18 mouse cellular contexts compared by ENCODE assay signal in genomic region chr8:116139934-116140333, GRCm38 (mm10).
A peak's percentile ranks its signal among the peaks of the same experiment; 100 is the strongest.
DNase-seq lines count a peak whose midpoint lies in the region; ATAC-seq lines count a peak whose summit lies in the region.
"Had no signal": no experiment of that assay in that cellular context is flagged by ENCODE, and none has a peak within 500 bp of the region (broad histone marks: within the 10 kb centered on the region; RNA-seq: fewer than 3 reads in every experiment).

No protein-coding gene starts in this region.

- ATAC-seq in granulocyte monocyte progenitor cell, adult 5-6 weeks (replicated peaks; ENCODE audit: poor library complexity, severe bottlenecking), result peak; percentile 58
- peak; percentile 51 for ATAC-seq in megakaryocyte, adult 5-6 weeks (ENCODE audit: poor library complexity, severe bottlenecking)
- ATAC-seq in midbrain, embryonic 15.5 days (replicated peaks), result no peak
- ATAC-seq: activated CD4-positive, CD25-positive, alpha-beta regulatory T cell, adult 4 months; CD4-positive, CD25-positive, alpha-beta regulatory T cell, adult 4 months; Patski had no signal

- no peak overlapping the region for H3K9ac ChIP-seq in midbrain, embryonic 15.5 days

- no peaks in the 10 kb centered on the region for H3K36me3 ChIP-seq in midbrain, embryonic 15.5 days (replicated peaks)
- H3K36me3 ChIP-seq: G1E had no signal

- no peak overlapping the region for H3K4me3 ChIP-seq in midbrain, embryonic 15.5 days

- H3K4me2 ChIP-seq in midbrain, embryonic 15.5 days, result no peak overlapping the region

- 90% methylated on average over 1 of the region's 1 CpGs for WGBS in midbrain, embryonic 15.5 days

- H3K4me1 ChIP-seq in midbrain, embryonic 15.5 days, result peaks cover 9% of the 10 kb centered on the region

- no peaks in the 10 kb centered on the region for H3K9me3 ChIP-seq in midbrain, embryonic 15.5 days

- H3K27me3 ChIP-seq in midbrain, embryonic 15.5 days (replicated peaks), result no peaks in the 10 kb centered on the region
- H3K27me3 ChIP-seq: Patski had no signal

- no peak overlapping the region for H3K27ac ChIP-seq in midbrain, embryonic 15.5 days

- DNase-seq in right cerebral cortex, adult 2 months (ENCODE audit: low spot score in 2 of 2), result no peak
- DNase-seq: adrenal gland, adult 2 months; adrenal gland, adult 8-10 months; adrenal gland, postnatal 10 days; adrenal gland, postnatal 14 days; adrenal gland, postnatal 25 days; adrenal gland, postnatal 36 days; B cell, adult 2 months; cerebellum, adult 11 months; cerebellum, adult 11-12 months; cerebellum, adult 18-20 months had no signal
